7 mouse cellular contexts compared by ENCODE assay signal in the genomic region with DNA sequence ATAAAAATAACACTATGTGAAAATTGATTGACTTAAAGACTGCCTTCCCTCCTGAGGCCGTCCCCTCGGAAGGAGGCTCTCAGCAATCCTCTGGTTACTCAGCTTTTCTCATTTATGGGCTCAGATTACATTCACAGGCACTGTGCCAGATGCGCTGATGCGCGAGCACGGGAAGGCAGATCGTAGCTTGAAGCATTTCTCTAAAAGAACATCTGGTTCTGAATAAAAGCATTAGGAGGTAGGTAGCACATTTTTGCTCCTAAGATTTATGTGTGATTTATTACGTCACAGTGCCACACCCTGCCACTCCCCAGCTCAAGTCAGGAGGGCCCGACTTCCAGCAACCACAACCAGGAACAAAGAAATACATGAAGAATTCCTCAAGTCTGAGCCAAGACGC. TPM values are rescaled to one million over a fixed set of nuclear protein-coding genes. Genes with fewer than 3 reads are reported as not detected.
DNase-seq lines count a peak whose midpoint lies in the region; ATAC-seq and TF ChIP-seq lines count a peak whose summit lies in the region.

No protein-coding gene starts in this region.

- no peak overlapping the region for H3K4me3 ChIP-seq in kidney, adult 2 months (ENCODE audit: insufficient read depth, low read depth, low read length)
- H3K4me3 ChIP-seq in lung, embryonic 15.5 days: no peak overlapping the region
- no peak overlapping the region for H3K4me3 ChIP-seq in liver, embryonic 11.5 days (ENCODE audit: low read depth, low read length)

- H3K4me1 ChIP-seq in kidney, adult 2 months (ENCODE audit: control insufficient read depth, insufficient read depth, low read length): no peaks in the 10 kb centered on the region
- H3K4me1 ChIP-seq in lung, embryonic 15.5 days: no peaks in the 10 kb centered on the region
- H3K4me1 ChIP-seq in liver, embryonic 11.5 days (replicated peaks; ENCODE audit: control insufficient read depth, insufficient read depth, low read length): no peaks in the 10 kb centered on the region

- no peak for TF ChIP-seq CTCF in kidney, adult 2 months (conservative IDR thresholded peaks at IDR 0.05; ENCODE audit: insufficient read depth, insufficient read length, low read depth, low read length)

- WGBS in kidney, adult 2 months: 21% methylated on average over 10 of the region's 10 CpGs
- 40% methylated on average over 10 of the region's 10 CpGs for WGBS in lung, embryonic 15.5 days
- WGBS in liver, embryonic 11.5 days: 71% methylated on average over 10 of the region's 10 CpGs

- H3K9ac ChIP-seq in lung, embryonic 15.5 days: no peak overlapping the region
- no peak overlapping the region for H3K9ac ChIP-seq in liver, embryonic 11.5 days (ENCODE audit: low read depth, low read length)

- no peaks in the 10 kb centered on the region for H3K36me3 ChIP-seq in kidney, adult 2 months (ENCODE audit: control insufficient read depth, insufficient read depth, low read length)
- no peaks in the 10 kb centered on the region for H3K36me3 ChIP-seq in lung, embryonic 15.5 days
- no peaks in the 10 kb centered on the region for H3K36me3 ChIP-seq in liver, embryonic 11.5 days (ENCODE audit: control insufficient read depth, insufficient read depth, low read length)

- no peak overlapping the region for H3K27ac ChIP-seq in kidney, adult 2 months (ENCODE audit: insufficient read depth, low read depth, low read length)
- H3K27ac ChIP-seq in lung, embryonic 15.5 days: no peak overlapping the region
- no peak overlapping the region for H3K27ac ChIP-seq in liver, embryonic 11.5 days (ENCODE audit: low read depth, low read length)

- no peak for TF ChIP-seq POLR2A in kidney, adult 2 months (IDR thresholded peaks at IDR 0.05; ENCODE audit: low read depth, low read length)

- H3K4me2 ChIP-seq in lung, embryonic 15.5 days: peak overlapping the region; percentile 28; the same call in 1 of the 2 replicates
- no peak overlapping the region for H3K4me2 ChIP-seq in liver, embryonic 11.5 days

- DNase-seq in R1 (ENCODE audit: low read depth, low spot score): peak; percentile 56
- peak; percentile 73 for DNase-seq in adrenal gland, postnatal 10 days
- peak; percentile 8 to 13 for DNase-seq in gastrocnemius, adult 8-10 months (ENCODE audit: low spot score in 2 of 2)
- peak; percentile 64 for DNase-seq in kidney, adult 2 months
- DNase-seq in right cerebral cortex, postnatal 14 days: peak; percentile 49
- DNase-seq in liver, embryonic 11.5 days (ENCODE audit: low spot score): no peak

- no peaks in the 10 kb centered on the region for H3K9me3 ChIP-seq in lung, embryonic 15.5 days
- no peaks in the 10 kb centered on the region for H3K9me3 ChIP-seq in liver, embryonic 11.5 days (ENCODE audit: control insufficient read depth, low read length)

- H3K27me3 ChIP-seq in kidney, adult 2 months (replicated peaks; ENCODE audit: control insufficient read depth, insufficient read depth, low read length): no peaks in the 10 kb centered on the region
- H3K27me3 ChIP-seq in lung, embryonic 15.5 days: no peaks in the 10 kb centered on the region
- H3K27me3 ChIP-seq in liver, embryonic 11.5 days (replicated peaks; ENCODE audit: control insufficient read depth, insufficient read depth, low read length): no peaks in the 10 kb centered on the region

- peak; percentile 70; the same call in 1 of the 2 replicates for ATAC-seq in lung, embryonic 15.5 days (ENCODE audit: borderline replicate concordance, extremely low read depth, low FRiP score, low TSS enrichment)
- ATAC-seq in liver, embryonic 11.5 days (replicated peaks; ENCODE audit: low FRiP score): no peak

RNA-seq across cellular contexts. Expression of gene Galnt3, which starts 55.5 kb away (rescaled TPM):
- total RNA-seq in adrenal gland, postnatal 10 days (2021): 1 to 10 TPM in 1 of 2 experiments, under 1 TPM in 1; 0.76 to 1.4 TPM
- total RNA-seq in gastrocnemius, adult 8-10 months (2022): under 1 TPM in 2 of 4 experiments, not detected in 2; 0.13 to 0.15 TPM
- polyA plus RNA-seq in kidney, adult 2 months (2012; rRNA removed): 17.9 and 21.0 TPM in 2 replicates
- 14.7 and 15.2 TPM in 2 replicates for polyA plus RNA-seq in lung, embryonic 15.5 days (2015; fragmentation: Nextera tagmentation; extraction: Ambion mirVana)
- polyA plus RNA-seq in liver, embryonic 11.5 days (2014; fragmentation: Nextera tagmentation; extraction: Ambion mirVana): 0.39 and 0.51 TPM in 2 replicates

Comparison
In these comparisons a context has a peak if more than half of its experiments do, and no peak if none do; other contexts are left out.
1. RNA of gene Galnt3, which starts 55.5 kb away (polyA plus RNA-seq): 17.9 to 21.0 TPM in kidney, adult 2 months and 14.7 to 15.2 TPM in lung, embryonic 15.5 days; 0.39 to 0.51 TPM in liver, embryonic 11.5 days; every median in the first group is over 10 times any median in the second.